Mouse (Mus musculus) intestine, postnatal 0 days (tissue): ENCODE measurements at regions not wholly inside any gene's neighbourhood (a gene's known extent, or its start where the extent isn't known, plus 50 kb on each side); places are given as distances from the start of the nearest gene placed in this dataset.

ENCODE experiments used
- ATAC-seq: fragments of 200-750 bp; cut with Nextera tagmentation; 2 replicates; pipeline ENCODE4 v1.8.0; 2017; ENCODE audit warnings: mild to moderate bottlenecking, moderate TSS enrichment, moderate library complexity
- H3K27ac ChIP-seq: fragments of 300-500 bp; sonication (generic); 2 replicates; pipeline ENCODE4 v1.5.1; 2014; ENCODE audit warnings: mild to moderate bottlenecking, low read depth, low read length, moderate library complexity
- H3K27me3 ChIP-seq: fragments of 300-500 bp; sonication (generic); replicated peaks from 2 replicates; pipeline ENCODE4 v1.6.1; 2014; ENCODE audit warnings: low read length, mixed read lengths; ENCODE audit not compliant: control insufficient read depth, insufficient read depth
- H3K36me3 ChIP-seq: fragments of 300-500 bp; sonication (generic); 2 replicates; pipeline ENCODE4 v1.6.1; 2014; ENCODE audit warnings: mild to moderate bottlenecking, moderate library complexity; ENCODE audit not compliant: control insufficient read depth, insufficient read depth
- H3K4me1 ChIP-seq: fragments of 300-500 bp; sonication (generic); replicated peaks from 2 replicates; pipeline ENCODE4 v1.6.1; 2014; ENCODE audit warnings: antibody characterized with exemption, low read length, mixed read lengths; ENCODE audit not compliant: control insufficient read depth, insufficient read depth
- H3K4me2 ChIP-seq: fragments of 300-500 bp; sonication (generic); replicated peaks from 2 replicates; pipeline ENCODE4 v1.6.1; 2014; ENCODE audit warnings: low read depth, mild to moderate bottlenecking, moderate library complexity
- H3K4me3 ChIP-seq: fragments of 300-500 bp; sonication (generic); 2 replicates; pipeline ENCODE4 v1.5.1; 2014; ENCODE audit warnings: low read depth, low read length
- H3K9ac ChIP-seq: fragments of 300-500 bp; sonication (generic); 2 replicates; pipeline ENCODE4 v1.6.1; 2014; ENCODE audit warnings: mild to moderate bottlenecking, low read depth, low read length
- H3K9me3 ChIP-seq: fragments of 300-500 bp; sonication (generic); 2 replicates; pipeline ENCODE4 v1.6.1; 2016; ENCODE audit warnings: mixed run types; ENCODE audit not compliant: control insufficient read depth
- CTCF ChIP-seq: sonication (generic); IDR thresholded peaks from 2 replicates; pipeline ENCODE4 v1.5.1; 2016; ENCODE audit warnings: low read depth, mild to moderate bottlenecking, control low read depth, antibody characterized with exemption, moderate library complexity
- WGBS: fragments of 180-500 bp; shearing (Covaris S2); extraction: QIAGEN DNeasy Blood & Tissue Kit; methylation state at CpG from one replicate; pipeline ENCODE4 v1.1.7; 2014; 5-methylcytosine and 5-hydroxymethylcytosine counted together

GRCm38 (mm10) chr15:60333573-60334306 lies 317.3 kb upstream of the 4933412E24Rik start:
- no peak overlapping the region for H3K9ac ChIP-seq
- H3K4me3 ChIP-seq = no peak overlapping the region
- no peak for TF ChIP-seq CTCF
- no peak overlapping the region for H3K4me2 ChIP-seq
- H3K36me3 ChIP-seq = no peaks in the 10 kb centered on the region
- ATAC-seq = no peak
- no peak overlapping the region for H3K27ac ChIP-seq
- 53% methylated on average over 5 of the region's 5 CpGs for WGBS
- H3K9me3 ChIP-seq = no peaks in the 10 kb centered on the region
- H3K4me1 ChIP-seq = no peaks in the 10 kb centered on the region
- H3K27me3 ChIP-seq = no peaks in the 10 kb centered on the region

- Histone ChIP-seq H3K4me2 (no peak overlapping the region), H3K27ac (no peak overlapping the region), H3K9ac (no peak overlapping the region), H3K36me3 (no peaks in the 10 kb centered on the region), H3K4me1 (no peaks in the 10 kb centered on the region), H3K27me3 (no peaks in the 10 kb centered on the region), H3K9me3 (no peaks in the 10 kb centered on the region), H3K4me3 (no peak overlapping the region)
- no peak for ATAC-seq
- no peak for TF ChIP-seq CTCF
- WGBS = 95% methylated on average over 2 of the region's 2 CpGs
These were observed 301.2 kb upstream of the 4933412E24Rik start for GRCm38 (mm10) chr15:60317577-60317976.

DNA sequence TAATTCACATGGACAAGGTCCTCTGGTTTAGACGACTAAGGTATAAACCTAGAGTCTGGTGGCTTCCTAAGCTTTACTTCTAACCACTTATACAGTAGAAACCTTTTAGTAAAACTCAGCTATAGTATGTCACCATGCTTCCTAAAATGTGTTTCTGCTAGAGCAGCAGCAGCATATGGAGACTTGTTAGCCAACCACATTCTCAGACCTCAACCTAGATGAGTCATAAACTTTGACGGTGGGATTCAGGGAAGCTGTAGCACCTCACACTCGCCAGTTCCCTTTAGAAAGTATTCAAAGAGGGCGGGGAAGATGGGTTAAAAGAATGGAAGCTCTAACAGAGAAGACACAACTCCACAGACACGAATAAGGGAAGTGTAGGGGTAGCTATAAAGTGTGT lies 298.8 kb upstream of the 4933412E24Rik start:
- Histone ChIP-seq H3K27me3 (no peaks in the 10 kb centered on the region), H3K4me1 (no peaks in the 10 kb centered on the region), H3K9ac (no peak overlapping the region), H3K4me2 (no peak overlapping the region), H3K27ac (no peak overlapping the region), H3K4me3 (no peak overlapping the region), H3K9me3 (no peaks in the 10 kb centered on the region), H3K36me3 (no peaks in the 10 kb centered on the region)
- 68% methylated on average over 5 of the region's 5 CpGs for WGBS
- TF ChIP-seq CTCF = no peak
- ATAC-seq = no peak

- no peaks in the 10 kb centered on the region for H3K4me1 ChIP-seq
- TF ChIP-seq CTCF = no peak
- no peak overlapping the region for H3K4me3 ChIP-seq
- H3K4me2 ChIP-seq = no peak overlapping the region
- no peak for ATAC-seq
- 76% methylated on average over 3 of the region's 3 CpGs for WGBS
- H3K9ac ChIP-seq = no peak overlapping the region
- no peak overlapping the region for H3K27ac ChIP-seq
- H3K9me3 ChIP-seq = no peaks in the 10 kb centered on the region
- H3K36me3 ChIP-seq = no peaks in the 10 kb centered on the region
- no peaks in the 10 kb centered on the region for H3K27me3 ChIP-seq
These were observed 293.5 kb upstream of the 4933412E24Rik start for GRCm38 (mm10) chr15:60309909-60310308.

- H3K9me3 ChIP-seq = no peaks in the 10 kb centered on the region
- WGBS = 72% methylated on average over 1 of the region's 1 CpGs
These were observed 292.6 kb upstream of the 4933412E24Rik start for GRCm38 (mm10) chr15:60308968-60309367.

GRCm38 (mm10) chr15:60308126-60308525 lies 291.7 kb upstream of the 4933412E24Rik start:
- no peak for ATAC-seq
- Histone ChIP-seq H3K9me3 (no peaks in the 10 kb centered on the region), H3K9ac (no peak overlapping the region), H3K27ac (no peak overlapping the region), H3K36me3 (no peaks in the 10 kb centered on the region), H3K4me1 (no peaks in the 10 kb centered on the region), H3K4me2 (no peak overlapping the region), H3K4me3 (no peak overlapping the region), H3K27me3 (no peaks in the 10 kb centered on the region)
- 79% methylated on average over 2 of the region's 2 CpGs for WGBS
- no peak for TF ChIP-seq CTCF

More at GRCm38 (mm10) chr15:60308968-60309367, 292.6 kb upstream of the 4933412E24Rik start:
- TF ChIP-seq CTCF = no peak
- Histone ChIP-seq H3K9ac (no peak overlapping the region), H3K27me3 (no peaks in the 10 kb centered on the region), H3K4me1 (no peaks in the 10 kb centered on the region), H3K4me2 (no peak overlapping the region), H3K4me3 (no peak overlapping the region), H3K27ac (no peak overlapping the region), H3K36me3 (no peaks in the 10 kb centered on the region)
- no peak for ATAC-seq
